Comparison of ENCODE assay signal across 9 mouse cellular contexts in genomic region chr2:167306626-167307541, GRCm38 (mm10). TPM values are rescaled to one million over a fixed set of nuclear protein-coding genes. Genes with fewer than 3 reads are reported as not detected.
DNase-seq lines count a peak whose midpoint lies in the region; ATAC-seq and TF ChIP-seq lines count a peak whose summit lies in the region.
"Had no signal": no experiment of that assay in that cellular context is flagged by ENCODE, and none has a peak within 500 bp of the region (broad histone marks: within the 10 kb centered on the region; RNA-seq: fewer than 3 reads in every experiment).

No protein-coding gene starts in this region.

- DNase-seq in layer of hippocampus, adult 2 months (ENCODE audit: low spot score in 2 of 2) = peak; percentile 0 to 7
- no peak for DNase-seq in layer of hippocampus, adult 9-10 months (ENCODE audit: low spot score)
- peak; percentile 52 to 58 for DNase-seq in adrenal gland, postnatal 36 days
- peak; percentile 38 for DNase-seq in kidney, adult 18-20 months
- no peak for DNase-seq in right cerebral cortex, postnatal 14 days

- no peaks in the 10 kb centered on the region for H3K27me3 ChIP-seq in embryonic facial prominence, embryonic 15.5 days
- H3K27me3 ChIP-seq in lung, embryonic 15.5 days = no peaks in the 10 kb centered on the region
- H3K27me3 ChIP-seq: neural tube, embryonic 12.5 days had no signal

- no peaks in the 10 kb centered on the region for H3K4me1 ChIP-seq in embryonic facial prominence, embryonic 15.5 days
- H3K4me1 ChIP-seq in lung, embryonic 15.5 days = peaks cover 16% of the 10 kb centered on the region

- H3K4me3 ChIP-seq in layer of hippocampus, adult 2 months = no peak overlapping the region
- H3K4me3 ChIP-seq in embryonic facial prominence, embryonic 15.5 days (replicated peaks) = no peak overlapping the region
- H3K4me3 ChIP-seq in lung, embryonic 15.5 days = no peak overlapping the region
- H3K4me3 ChIP-seq: neural tube, embryonic 12.5 days had no signal

- H3K36me3 ChIP-seq in embryonic facial prominence, embryonic 15.5 days = peaks cover 29% of the 10 kb centered on the region; the same call in 1 of the 2 replicates
- H3K36me3 ChIP-seq in lung, embryonic 15.5 days = peaks cover 13% of the 10 kb centered on the region; the same call in 1 of the 2 replicates

- no peak overlapping the region for H3K9ac ChIP-seq in embryonic facial prominence, embryonic 15.5 days
- H3K9ac ChIP-seq in lung, embryonic 15.5 days = no peak overlapping the region

- no peak for TF ChIP-seq CTCF in layer of hippocampus, adult 2 months (conservative IDR thresholded peaks at IDR 0.05)

- no peaks in the 10 kb centered on the region for H3K9me3 ChIP-seq in embryonic facial prominence, embryonic 15.5 days (replicated peaks)
- no peaks in the 10 kb centered on the region for H3K9me3 ChIP-seq in lung, embryonic 15.5 days
- H3K9me3 ChIP-seq: neural tube, embryonic 12.5 days had no signal

- no peak overlapping the region for H3K4me2 ChIP-seq in embryonic facial prominence, embryonic 15.5 days (replicated peaks)
- 0 out of 2 replicates have a peak overlapping the region, but pooled peaks have one; percentile 23 for H3K4me2 ChIP-seq in lung, embryonic 15.5 days

- H3K27ac ChIP-seq in layer of hippocampus, adult 2 months = peak overlapping the region; percentile 73
- H3K27ac ChIP-seq in embryonic facial prominence, embryonic 15.5 days (replicated peaks) = peak overlapping the region; percentile 23; the same call in 1 of the 2 replicates
- peak overlapping the region; percentile 70 for H3K27ac ChIP-seq in lung, embryonic 15.5 days
- H3K27ac ChIP-seq: neural tube, embryonic 12.5 days had no signal

- 79% methylated on average over 15 of the region's 15 CpGs for WGBS in embryonic facial prominence, embryonic 15.5 days
- WGBS in lung, embryonic 15.5 days = 75% methylated on average over 15 of the region's 15 CpGs

- peak; percentile 47; the same call in 1 of the 2 replicates for ATAC-seq in embryonic facial prominence, embryonic 15.5 days (ENCODE audit: insufficient number of reproducible peaks, low FRiP score, low TSS enrichment, low read depth)
- 0 out of 2 replicates have a peak, but pooled peaks have one; percentile 52 for ATAC-seq in lung, embryonic 15.5 days (ENCODE audit: borderline replicate concordance, extremely low read depth, low FRiP score, low TSS enrichment)
- no peak for ATAC-seq in erythroid progenitor cell, adult 5-6 weeks (replicated peaks; ENCODE audit: low FRiP score, poor library complexity, severe bottlenecking)

RNA-seq across cellular contexts. Expression of gene B4galt5, which starts 42.1 kb away (rescaled TPM):
- 10 to 100 TPM; 38.1 to 43.9 TPM for total RNA-seq in layer of hippocampus, adult 2 months (2021)
- 100 to 1,000 TPM in 1 of 2 experiments, 10 to 100 TPM in 1; 93.7 to 153 TPM for total RNA-seq in adrenal gland, postnatal 36 days (2021)
- polyA plus RNA-seq in embryonic facial prominence, embryonic 15.5 days (2015; fragmentation: Nextera tagmentation; extraction: Ambion mirVana) = 11.5 and 14.8 TPM in 2 replicates
- polyA plus RNA-seq in lung, embryonic 15.5 days (2015; fragmentation: Nextera tagmentation; extraction: Ambion mirVana) = 13.6 and 15.8 TPM in 2 replicates
- total RNA-seq in erythroid progenitor cell, adult 5-6 weeks (2015; ENCODE audit: low replicate concordance) = 4.7 and 7.5 TPM in 2 replicates
- 13.3 and 29.0 TPM in 2 replicates for total RNA-seq in erythroid progenitor cell, adult 5-6 weeks (2017; ENCODE audit: low replicate concordance)

Comparison
In these comparisons a context has a peak if more than half of its experiments do, and no peak if none do; other contexts are left out.
1. DNase-seq: peak in layer of hippocampus, adult 2 months (2 of 2), adrenal gland, postnatal 36 days (2 of 2) and kidney, adult 18-20 months (single experiment); none in layer of hippocampus, adult 9-10 months (single experiment) and right cerebral cortex, postnatal 14 days (single experiment).
2. H3K27ac ChIP-seq: peak in every context shown above with its lines; median percentile 73 in layer of hippocampus, adult 2 months; 70 in lung, embryonic 15.5 days; 23 in embryonic facial prominence, embryonic 15.5 days.